Mouse (Mus musculus) CH12.LX (cell line): ENCODE measurements around the gene Srsf7. TPM values are rescaled to one million over a fixed set of nuclear protein-coding genes. Genes with fewer than 3 reads are reported as not detected.

Experiments used
- DNase-seq: peaks from one replicate; pipeline ENCODE4 v3.0.0-alpha.2; 2013; ENCODE audit errors: extremely low read depth
- H3K27ac ChIP-seq: 2 replicates; pipeline ENCODE4 v1.5.1; 2012; ENCODE audit warnings: low read depth, mild to moderate bottlenecking, control low read depth, moderate library complexity; ENCODE audit not compliant: insufficient read depth
- H3K27me3 ChIP-seq: replicated peaks from 2 replicates; pipeline ENCODE3; 2012; ENCODE audit warnings: inconsistent platforms
- H3K36me3 ChIP-seq, 2 experiments: replicated peaks in 1 of 2; 2 replicates each; pipeline versions ENCODE3 to v1.6.1; 2012; ENCODE audit warnings: inconsistent platforms in 1 of 2, low read length in 1 of 2, mild to moderate bottlenecking in 1 of 2, mixed read lengths in 1 of 2, moderate library complexity in 1 of 2; ENCODE audit not compliant: control insufficient read depth in 1 of 2, insufficient read depth in 1 of 2
- H3K4me1 ChIP-seq, 2 experiments: 2 replicates each; pipeline ENCODE4 v1.6.1; 2012; ENCODE audit warnings: inconsistent platforms in 1 of 2, moderate library complexity in 1 of 2; ENCODE audit not compliant: insufficient read depth in 2 of 2, control insufficient read depth in 1 of 2
- H3K4me2 ChIP-seq: 2 replicates; pipeline ENCODE4 v1.6.1; 2012; ENCODE audit warnings: low read depth, mild to moderate bottlenecking, control low read depth; ENCODE audit not compliant: poor library complexity, insufficient read depth, severe bottlenecking
- H3K4me3 ChIP-seq, 3 experiments: fragments of 150-350 bp in 1 of 3; sonication (generic) in 1 of 3; replicated peaks in 1 of 3; 2 replicates each; pipeline versions ENCODE3 to v1.5.1; 2011 to 2012; ENCODE audit warnings: low read depth in 2 of 3, low read length in 2 of 3, mild to moderate bottlenecking in 2 of 3, moderate library complexity in 2 of 3, control low read depth in 1 of 3, improper control_type of control experiment in 1 of 3, inconsistent platforms in 1 of 3, mixed read lengths in 1 of 3; ENCODE audit not compliant: poor library complexity in 1 of 3
- H3K79me2 ChIP-seq: replicated peaks from 2 replicates; pipeline ENCODE4 v1.6.1; 2012; ENCODE audit warnings: mild to moderate bottlenecking, moderate library complexity; ENCODE audit not compliant: control insufficient read depth, poor library complexity, insufficient read depth, severe bottlenecking; ENCODE audit errors: extremely low read depth
- H3K9ac ChIP-seq: 2 replicates; pipeline ENCODE4 v1.6.1; 2012; ENCODE audit warnings: low read depth, mild to moderate bottlenecking, control low read depth, moderate library complexity; ENCODE audit not compliant: insufficient read depth
- H3K9me3 ChIP-seq: replicated peaks from 2 replicates; pipeline ENCODE3; 2012; ENCODE audit warnings: low read length, inconsistent platforms, mixed read lengths
- BHLHE40 ChIP-seq: IDR thresholded peaks from 2 replicates; pipeline ENCODE4 v1.6.1; 2011; ENCODE audit warnings: mild to moderate bottlenecking, low read depth, low read length, improper control_type of control experiment
- CHD2 ChIP-seq: IDR thresholded peaks from 2 replicates; pipeline ENCODE4 v1.6.1; 2011; ENCODE audit warnings: low read length, improper control_type of control experiment
- CTCF ChIP-seq, 2 experiments: IDR thresholded peaks in 1 of 2; conservative IDR thresholded peaks in 1 of 2; 2 replicates each; pipeline ENCODE4 v1.5.1; 2011 to 2012; ENCODE audit warnings: low read depth in 2 of 2, low read length in 2 of 2, improper control_type of control experiment in 1 of 2, inconsistent platforms in 1 of 2, mild to moderate bottlenecking in 1 of 2, moderate library complexity in 1 of 2
- E2F4 ChIP-seq: IDR thresholded peaks from 2 replicates; pipeline ENCODE4 v1.6.1; 2011; ENCODE audit warnings: low read depth, low read length, improper control_type of control experiment; ENCODE audit not compliant: insufficient replicate concordance
- EP300 ChIP-seq: IDR thresholded peaks from 2 replicates; pipeline ENCODE4 v1.6.1; 2011; ENCODE audit warnings: low read length, improper control_type of control experiment
- JUN ChIP-seq: IDR thresholded peaks from 2 replicates; pipeline ENCODE4 v1.6.1; 2011; ENCODE audit warnings: low read depth, mild to moderate bottlenecking, low read length, improper control_type of control experiment, moderate library complexity; ENCODE audit not compliant: insufficient read depth
- MAFK ChIP-seq: IDR thresholded peaks from 2 replicates; pipeline ENCODE4 v1.6.1; 2011; ENCODE audit warnings: low read length, improper control_type of control experiment; ENCODE audit not compliant: insufficient replicate concordance
- MAX ChIP-seq: IDR thresholded peaks from 2 replicates; pipeline ENCODE4 v1.6.1; 2011; ENCODE audit warnings: low read length, improper control_type of control experiment
- MAZ ChIP-seq: IDR thresholded peaks from 2 replicates; pipeline ENCODE4 v1.6.1; 2012; ENCODE audit warnings: low read depth, mild to moderate bottlenecking, inconsistent platforms, low read length, improper control_type of control experiment, moderate library complexity
- MXI1 ChIP-seq: IDR thresholded peaks from 2 replicates; pipeline ENCODE4 v1.6.1; 2011; ENCODE audit warnings: mild to moderate bottlenecking, low read depth, low read length, improper control_type of control experiment
- NRF1 ChIP-seq: IDR thresholded peaks from 2 replicates; pipeline ENCODE4 v1.6.1; 2014; ENCODE audit warnings: low read depth, mild to moderate bottlenecking, inconsistent platforms, low read length, improper control_type of control experiment, moderate library complexity
- POLR2A ChIP-seq: IDR thresholded peaks from 2 replicates; pipeline ENCODE4 v1.6.1; 2011; ENCODE audit warnings: low read depth, mild to moderate bottlenecking, improper control_type of control experiment, low read length
- SIN3A ChIP-seq: IDR thresholded peaks from 2 replicates; pipeline ENCODE4 v1.6.1; 2012; ENCODE audit warnings: low read length, improper control_type of control experiment, inconsistent platforms
- SMC3 ChIP-seq: IDR thresholded peaks from 2 replicates; pipeline ENCODE4 v1.6.1; 2011; ENCODE audit warnings: low read depth, low read length, improper control_type of control experiment
- TBP ChIP-seq: conservative IDR thresholded peaks from 2 replicates; pipeline ENCODE4 v1.6.1; 2011; ENCODE audit warnings: low read depth, low read length, improper control_type of control experiment
- UBTF ChIP-seq: IDR thresholded peaks from 2 replicates; pipeline ENCODE4 v1.6.1; 2012; ENCODE audit warnings: low read depth, mild to moderate bottlenecking, inconsistent platforms, low read length, improper control_type of control experiment, moderate library complexity
- ZC3H11A ChIP-seq: IDR thresholded peaks from 2 replicates; pipeline ENCODE4 v1.6.1; 2012; ENCODE audit warnings: low read depth, mild to moderate bottlenecking, inconsistent platforms, low read length, improper control_type of control experiment
- ZKSCAN1 ChIP-seq: IDR thresholded peaks from 2 replicates; pipeline ENCODE4 v1.6.1; 2012; ENCODE audit warnings: low read depth, inconsistent platforms, low read length, improper control_type of control experiment, borderline replicate concordance
- ZMIZ1 ChIP-seq: IDR thresholded peaks from 2 replicates; pipeline ENCODE4 v1.6.1; 2012; ENCODE audit warnings: low read depth, mild to moderate bottlenecking, inconsistent platforms, low read length, improper control_type of control experiment
- dilution Hi-C: fragments of 300-500 bp; cut with MboI; formaldehyde crosslinking; loops from 2 replicates; pipeline ENCODE4 v1.14.3; 2020; ENCODE audit warnings: low sequenced_read_pairs; ENCODE audit not compliant: extremely low pct_unique_long_range_greater_than_20kb, extremely low pct_ligation_motif_present
- in situ Hi-C: fragments of 300-500 bp; cut with MboI; formaldehyde crosslinking; loops from 3 replicates; pipeline ENCODE4 v1.14.3; 2019; ENCODE audit warnings: low sequenced_read_pairs, low pct_ligation_motif_present, low pct_unique_long_range_greater_than_20kb, mixed read lengths
- polyA plus RNA-seq: library from polyadenylated mRNA; unstranded; fragments of >175 nt; gene quantifications from 2 replicates; pipeline ENCODE4 v1.2.1, GENCODE M21; 2012; ENCODE audit warnings: low read depth; ENCODE audit not compliant: insufficient read length
- total RNA-seq, 2 experiments: library from RNA; depleted of rRNA; stranded (reverse); fragments of 300-350 nt in 1 of 2; fragments of >200 nt in 1 of 2; gene quantifications; 2 replicates each; pipeline ENCODE4 v1.2.3; 2012 to 2014

Srsf7 gene
- 268 and 366 TPM in 2 replicates for total RNA-seq (2012; rRNA removed)
- 442 and 482 TPM in 2 replicates for total RNA-seq (2014; rRNA removed)
- polyA plus RNA-seq, result 383 and 398 TPM in 2 replicates

- dilution Hi-C loops, result no loop called here
- Histone ChIP-seq H3K27me3 (no peaks in the 10 kb centered on the region), H3K4me3 (peak within 1 kb of the TSS; percentile 89 to 97 (median 96)), H3K4me2 (peak within 1 kb of the TSS; percentile 80), H3K27ac (peak within 1 kb of the TSS; percentile 95), H3K9me3 (no peaks in the 10 kb centered on the region), H3K9ac (peak within 1 kb of the TSS; percentile 93), H3K36me3 (peaks cover 23 to 36% of the 10 kb centered on the region in 2 experiments), H3K4me1 (peaks cover 3 to 28% of the 10 kb centered on the region in 2 experiments; a peak in 3 of 4 replicates), H3K79me2 (peaks cover 42% of the 10 kb centered on the region)
- peak; percentile 98 for DNase-seq
- in situ Hi-C loops, result no loop called here
- TF ChIP-seq POLR2A (peak; percentile 100), UBTF (peak; percentile 60; the same call in 1 of the 2 replicates), TBP (peak; percentile 97), E2F4 (no peak)
These were observed at the start of gene Srsf7, which contains the start of gene Ttc39d for GRCm38 (mm10) chr17:80206671-80207581. Gene Srsf7, minus strand, starts transcription at chr17:80207307. Gene Ttc39d, plus strand, starts transcription at chr17:80207460.

DNA sequence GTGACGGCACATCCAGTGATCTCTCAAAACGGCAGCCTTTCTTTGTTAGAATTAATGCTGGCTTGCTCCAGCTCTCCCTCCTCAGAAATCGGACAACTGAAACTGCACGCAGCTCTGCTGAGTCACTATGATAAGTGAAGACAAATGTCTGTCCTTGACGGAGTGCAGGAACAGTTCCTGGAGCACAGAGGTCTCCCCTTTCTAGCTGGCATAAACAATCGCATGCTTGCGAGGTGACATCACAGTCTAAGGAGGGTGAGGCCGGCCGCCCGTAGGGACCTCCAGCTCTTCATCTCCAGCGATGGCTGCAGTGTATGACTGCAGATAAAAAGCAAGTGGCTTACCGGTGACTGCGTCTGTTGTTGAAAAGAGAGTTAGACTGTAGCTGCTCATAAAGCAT is 48.1 kb upstream of the Srsf7 start:
- Histone ChIP-seq H3K4me2 (no peak overlapping the region), H3K4me3 (no peak overlapping the region), H3K27ac (no peak overlapping the region), H3K27me3 (no peaks in the 10 kb centered on the region), H3K36me3 (peaks cover 77 to 98% of the 10 kb centered on the region in 2 experiments), H3K79me2 (no peaks in the 10 kb centered on the region), H3K9ac (no peak overlapping the region), H3K9me3 (peaks cover 18% of the 10 kb centered on the region), H3K4me1 (peaks cover 8 to 21% of the 10 kb centered on the region in 2 experiments)
- TF ChIP-seq CTCF (conservative IDR thresholded peaks at IDR 0.05 in 1 of 2, IDR thresholded peaks at IDR 0.05 in 1 of 2; ENCODE audit: low read depth in 2 of 2, low read length in 2 of 2) (no peak), NRF1 (no peak), SIN3A (no peak), TBP (no peak), MAFK (no peak), BHLHE40 (no peak), UBTF (no peak), E2F4 (no peak), MAX (no peak)
- DNase-seq, result no peak
- dilution Hi-C loops (no loop called here), in situ Hi-C loops (no loop called here)

DNA sequence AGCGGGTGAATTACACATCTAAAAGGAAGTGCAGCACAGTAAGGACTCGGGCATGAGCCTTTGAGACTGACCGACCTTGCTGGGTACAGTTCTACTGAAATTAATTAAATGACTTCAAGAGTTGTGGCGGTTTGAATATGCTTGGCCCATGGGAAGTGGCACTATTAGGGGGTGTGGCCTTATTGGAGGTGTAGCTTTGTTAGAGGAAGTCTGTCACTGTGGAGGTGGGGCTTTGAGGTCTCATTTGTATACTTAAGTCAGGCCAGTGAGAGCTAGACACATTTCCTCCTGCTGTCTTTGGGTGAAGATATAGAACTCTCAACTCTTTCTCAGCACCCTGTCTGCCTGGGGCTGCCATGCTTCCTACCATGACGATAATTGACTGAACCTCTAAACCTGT is 47.3 kb upstream of the Srsf7 start:
- Histone ChIP-seq H3K4me3 (no peak overlapping the region), H3K9ac (no peak overlapping the region), H3K27ac (no peak overlapping the region)
- TF ChIP-seq SIN3A (no peak), CHD2 (no peak), ZC3H11A (no peak), NRF1 (no peak), MXI1 (no peak), JUN (no peak), MAZ (no peak), POLR2A (no peak), EP300 (no peak), ZKSCAN1 (no peak), TBP (no peak), ZMIZ1 (no peak), CTCF (conservative IDR thresholded peaks at IDR 0.05 in 1 of 2, IDR thresholded peaks at IDR 0.05 in 1 of 2; ENCODE audit: low read depth in 2 of 2, low read length in 2 of 2) (no peak), SMC3 (no peak)
- TF ChIP-seq, all 38 proteins: peak for 0
- in situ Hi-C loops (no loop called here), dilution Hi-C loops (no loop called here)
- Histone ChIP-seq H3K4me1 (peaks cover 8 to 21% of the 10 kb centered on the region in 2 experiments), H3K79me2 (no peaks in the 10 kb centered on the region), H3K36me3 (peaks cover 78 to 98% of the 10 kb centered on the region in 2 experiments), H3K27me3 (no peaks in the 10 kb centered on the region), H3K4me2 (no peak overlapping the region), H3K9me3 (peaks cover 18% of the 10 kb centered on the region)
- DNase-seq, result no peak
